8 mouse cellular contexts compared by ENCODE assay signal in genomic region chr2:31087663-31088661, GRCm38 (mm10). TPM values are rescaled to one million over a fixed set of nuclear protein-coding genes. Genes with fewer than 3 reads are reported as not detected.
A peak's percentile ranks its signal among the peaks of the same experiment; 100 is the strongest.
DNase-seq lines count a peak whose midpoint lies in the region; ATAC-seq and TF ChIP-seq lines count a peak whose summit lies in the region.

No protein-coding gene starts in this region.

- H3K27ac ChIP-seq in liver, embryonic 15.5 days (replicated peaks), result peak overlapping the region; percentile 51; the same call in 1 of the 2 replicates
- peak overlapping the region; percentile 46; the same call in 1 of the 2 replicates for H3K27ac ChIP-seq in small intestine, adult 2 months (ENCODE audit: insufficient read depth, low read depth, low read length)

- TF ChIP-seq CTCF in small intestine, adult 2 months (IDR thresholded peaks at IDR 0.05; ENCODE audit: extremely low read depth, insufficient read length, insufficient replicate concordance, low read depth, low read length), result no peak

- no peaks in the 10 kb centered on the region for H3K9me3 ChIP-seq in liver, embryonic 15.5 days (replicated peaks)

- no peak for TF ChIP-seq POLR2A in small intestine, adult 2 months (IDR thresholded peaks at IDR 0.05; ENCODE audit: low read depth, low read length)

- no peak overlapping the region for H3K9ac ChIP-seq in liver, embryonic 15.5 days

- WGBS in liver, embryonic 15.5 days (ENCODE audit: insufficient replicate concordance), result 25% methylated on average over 11 of the region's 11 CpGs
- 53% methylated on average over 11 of the region's 11 CpGs for WGBS in small intestine, adult 2 months

- peak overlapping the region; percentile 1 for H3K4me2 ChIP-seq in liver, embryonic 15.5 days

- peak; percentile 24 for DNase-seq in ovary, postnatal 14 days (ENCODE audit: low spot score)
- DNase-seq in ovary, postnatal 36 days (ENCODE audit: low spot score), result no peak
- DNase-seq in cerebellum, adult 18-20 months, result peak; percentile 76 to 82
- DNase-seq in kidney, adult 11 months, result peak; percentile 36
- no peak for DNase-seq in urinary bladder, postnatal 36 days (ENCODE audit: low spot score in 2 of 2)

- H3K4me1 ChIP-seq in liver, embryonic 15.5 days (replicated peaks), result peaks cover 37% of the 10 kb centered on the region
- peaks cover 12% of the 10 kb centered on the region; the same call in 1 of the 2 replicates for H3K4me1 ChIP-seq in small intestine, adult 2 months (ENCODE audit: control insufficient read depth, insufficient read depth, insufficient read length, low read length)

- H3K27me3 ChIP-seq in liver, embryonic 15.5 days, result no peaks in the 10 kb centered on the region
- H3K27me3 ChIP-seq in small intestine, adult 2 months (ENCODE audit: control insufficient read depth, insufficient read depth, low read length), result no peaks in the 10 kb centered on the region

- ATAC-seq in granulocyte monocyte progenitor cell, adult 5-6 weeks (replicated peaks; ENCODE audit: poor library complexity, severe bottlenecking), result peak; percentile 59
- 0 out of 2 replicates have a peak, but pooled peaks have one; percentile 32 for ATAC-seq in liver, embryonic 15.5 days (ENCODE audit: insufficient read depth)

- no peak overlapping the region for H3K4me3 ChIP-seq in liver, embryonic 15.5 days (replicated peaks)
- H3K4me3 ChIP-seq in small intestine, adult 2 months (ENCODE audit: low read depth, low read length), result no peak overlapping the region

- H3K36me3 ChIP-seq in liver, embryonic 15.5 days (replicated peaks), result peaks cover 10% of the 10 kb centered on the region
- H3K36me3 ChIP-seq in small intestine, adult 2 months (ENCODE audit: control insufficient read depth, insufficient read depth, low read length), result 0 out of 2 replicates have a peak, but pooled peaks cover 4% of the 10 kb centered on the region

RNA-seq across cellular contexts. Expression of gene Fnbp1, which starts 53.8 kb away (rescaled TPM):
- total RNA-seq in granulocyte monocyte progenitor cell, adult 5-6 weeks (2014; fragmentation: Nextera tagmentation), result 57.0 and 64.0 TPM in 2 replicates
- 24.3 and 47.2 TPM in 2 replicates for total RNA-seq in granulocyte monocyte progenitor cell, adult 5-6 weeks (2017)
- polyA plus RNA-seq in liver, embryonic 15.5 days (2015; fragmentation: Nextera tagmentation; extraction: Ambion mirVana), result 5.1 and 6.1 TPM in 2 replicates
- 20.3 and 28.6 TPM in 2 replicates for polyA plus RNA-seq in small intestine, adult 2 months (2012; rRNA removed)

Comparison
In these comparisons a context has a peak if more than half of its experiments do, and no peak if none do; other contexts are left out.
1. DNase-seq: peak in ovary, postnatal 14 days (single experiment), cerebellum, adult 18-20 months (2 of 2) and kidney, adult 11 months (single experiment); none in ovary, postnatal 36 days (single experiment) and urinary bladder, postnatal 36 days (0 of 2).